Mouse (Mus musculus) G1E (cell line): ENCODE data around the gene Gm6096.

Experiments used
- CTCF ChIP-seq: IDR thresholded peaks from 2 replicates; pipeline ENCODE4 v1.5.1; 2012; ENCODE audit warnings: low read depth, low read length, inconsistent platforms, mixed read lengths
- GATA1 ChIP-seq: IDR thresholded peaks from 2 replicates; pipeline ENCODE4 v1.6.1; 2012; ENCODE audit warnings: borderline replicate concordance, low read length, inconsistent platforms, mixed read lengths

DNA sequence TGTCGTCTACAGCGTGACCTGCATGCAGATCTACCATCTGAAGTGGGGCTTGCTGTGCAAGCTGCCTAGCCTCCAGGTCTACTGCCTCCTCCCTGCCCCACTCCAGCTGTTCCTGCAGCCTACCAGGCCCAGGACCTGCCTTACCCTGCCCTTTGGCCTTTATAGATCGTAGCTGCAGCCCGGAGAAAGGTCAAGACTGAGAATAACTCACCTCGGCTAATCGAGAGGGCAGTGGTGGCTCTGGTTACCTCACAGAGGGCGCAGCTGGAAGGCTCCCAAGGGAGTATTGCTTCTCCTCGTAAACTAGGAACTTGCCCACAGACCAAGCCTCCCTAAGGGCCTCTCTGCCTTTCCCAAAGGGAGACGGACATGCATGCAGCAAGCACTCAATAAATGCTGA, 35.4 kb upstream of the Gm6096 start:
- TF ChIP-seq GATA1: no peak
- TF ChIP-seq CTCF: no peak
